In the genomic region with DNA sequence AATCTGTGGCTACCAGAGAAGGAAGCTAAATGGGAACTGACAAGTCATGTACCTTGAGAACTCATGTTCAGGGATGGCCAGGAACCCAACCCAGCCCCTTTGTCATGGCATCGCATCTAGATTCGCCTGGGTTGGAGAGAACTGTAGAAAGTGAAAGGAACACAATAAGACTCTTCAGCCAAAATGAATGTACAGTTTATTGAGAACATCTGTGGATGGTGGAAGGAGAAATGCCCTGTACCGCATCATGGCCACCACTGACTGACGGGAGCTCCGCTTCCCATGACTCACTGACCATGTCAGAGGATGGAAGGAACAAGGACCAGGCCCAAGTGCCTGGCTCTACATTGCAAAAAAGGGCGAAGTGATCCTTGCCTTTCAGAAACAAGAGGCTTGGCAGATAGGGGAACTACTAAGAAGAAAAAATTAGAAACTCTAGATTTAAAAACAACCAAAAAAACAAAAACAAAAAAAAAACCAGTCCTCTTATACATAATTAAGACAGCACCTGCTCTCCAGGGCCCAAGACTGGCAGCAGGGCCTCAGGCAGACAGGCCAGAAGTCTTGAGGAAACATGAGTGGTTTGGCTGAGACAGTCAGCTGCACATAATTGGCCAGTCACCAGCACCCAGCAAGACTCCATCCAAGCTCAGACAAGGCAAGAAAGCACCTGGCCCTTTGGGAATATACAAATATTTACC, we compare ENCODE assay signal across 10 mouse cellular contexts. TPM values are rescaled to one million over a fixed set of nuclear protein-coding genes. Genes with fewer than 3 reads are reported as not detected.
DNase-seq lines count a peak whose midpoint lies in the region; ATAC-seq and TF ChIP-seq lines count a peak whose summit lies in the region.
"Had no signal": no experiment of that assay in that cellular context is flagged by ENCODE, and none has a peak within 500 bp of the region (broad histone marks: within the 10 kb centered on the region; RNA-seq: fewer than 3 reads in every experiment).

No protein-coding gene starts in this region.

- TF ChIP-seq CTCF in lung, postnatal 0 days (IDR thresholded peaks at IDR 0.05), result no peak
- no peak for TF ChIP-seq CTCF in bone marrow macrophage, adult 2 months (IDR thresholded peaks at IDR 0.05; ENCODE audit: low read depth, low read length)
- no peak for TF ChIP-seq CTCF in liver, postnatal 0 days (IDR thresholded peaks at IDR 0.05; ENCODE audit: low read depth)

- no peak overlapping the region for H3K4me3 ChIP-seq in forebrain, embryonic 13.5 days
- H3K4me3 ChIP-seq in forebrain, embryonic 10.5 days, result no peak overlapping the region
- H3K4me3 ChIP-seq in lung, postnatal 0 days (ENCODE audit: low read depth, low read length), result no peak overlapping the region
- no peak overlapping the region for H3K4me3 ChIP-seq in bone marrow macrophage, adult 2 months (ENCODE audit: insufficient read depth, low read length)
- H3K4me3 ChIP-seq in liver, postnatal 0 days (ENCODE audit: low read depth, low read length), result no peak overlapping the region

- no peaks in the 10 kb centered on the region for H3K9me3 ChIP-seq in forebrain, embryonic 13.5 days (replicated peaks)
- H3K9me3 ChIP-seq in forebrain, embryonic 10.5 days, result no peaks in the 10 kb centered on the region
- no peaks in the 10 kb centered on the region for H3K9me3 ChIP-seq in lung, postnatal 0 days (ENCODE audit: low read length)
- H3K9me3 ChIP-seq in liver, postnatal 0 days (ENCODE audit: low read length), result no peaks in the 10 kb centered on the region
- H3K9me3 ChIP-seq: G1E had no signal

- no peak overlapping the region for H3K9ac ChIP-seq in forebrain, embryonic 13.5 days
- no peak overlapping the region for H3K9ac ChIP-seq in lung, postnatal 0 days (replicated peaks; ENCODE audit: low read depth)
- H3K9ac ChIP-seq in liver, postnatal 0 days (replicated peaks), result no peak overlapping the region

- DNase-seq in forebrain, embryonic 10.5 days (ENCODE audit: extremely low spot score, low spot score), result no peak
- no peak for DNase-seq in lung, postnatal 0 days (ENCODE audit: low spot score)
- DNase-seq in lung, postnatal 14 days, result no peak
- DNase-seq in liver, postnatal 0 days, result no peak
- no peak for DNase-seq in kidney, adult 9 months
- DNase-seq in spleen, adult 12 weeks (ENCODE audit: low spot score), result no peak
- DNase-seq: gastrocnemius, postnatal 10 days had no signal

- no peak overlapping the region for H3K4me2 ChIP-seq in forebrain, embryonic 13.5 days
- H3K4me2 ChIP-seq in lung, postnatal 0 days (replicated peaks; ENCODE audit: low read depth, low read length), result no peak overlapping the region
- H3K4me2 ChIP-seq in liver, postnatal 0 days (ENCODE audit: low read depth, low read length), result no peak overlapping the region

- peaks cover 61% of the 10 kb centered on the region for H3K36me3 ChIP-seq in forebrain, embryonic 13.5 days (ENCODE audit: poor library complexity, severe bottlenecking)
- peaks cover 84% of the 10 kb centered on the region for H3K36me3 ChIP-seq in forebrain, embryonic 10.5 days (replicated peaks)
- H3K36me3 ChIP-seq in lung, postnatal 0 days (ENCODE audit: insufficient read depth, low read length), result peaks cover 31% of the 10 kb centered on the region; the same call in 1 of the 2 replicates
- H3K36me3 ChIP-seq in liver, postnatal 0 days (replicated peaks; ENCODE audit: insufficient read depth, low read length), result peaks cover 65% of the 10 kb centered on the region

- ATAC-seq in forebrain, embryonic 13.5 days, result no peak
- ATAC-seq in lung, postnatal 0 days, result no peak
- no peak for ATAC-seq in liver, postnatal 0 days

- no peak for TF ChIP-seq EP300 in lung, postnatal 0 days (IDR thresholded peaks at IDR 0.05)
- TF ChIP-seq EP300 in liver, postnatal 0 days (IDR thresholded peaks at IDR 0.05; ENCODE audit: low read depth), result no peak

- no peaks in the 10 kb centered on the region for H3K27me3 ChIP-seq in forebrain, embryonic 13.5 days
- H3K27me3 ChIP-seq in forebrain, embryonic 10.5 days (ENCODE audit: poor library complexity, severe bottlenecking), result no peaks in the 10 kb centered on the region
- H3K27me3 ChIP-seq in lung, postnatal 0 days (replicated peaks; ENCODE audit: insufficient read depth, low read length), result no peaks in the 10 kb centered on the region
- H3K27me3 ChIP-seq in liver, postnatal 0 days (ENCODE audit: insufficient read depth, low read length), result no peaks in the 10 kb centered on the region

- WGBS in forebrain, embryonic 13.5 days, result 65% methylated on average over 6 of the region's 6 CpGs
- 70% methylated on average over 6 of the region's 6 CpGs for WGBS in forebrain, embryonic 10.5 days
- 62% methylated on average over 6 of the region's 6 CpGs for WGBS in lung, postnatal 0 days
- 72% methylated on average over 6 of the region's 6 CpGs for WGBS in liver, postnatal 0 days (ENCODE audit: insufficient replicate concordance)

- H3K4me1 ChIP-seq in forebrain, embryonic 13.5 days, result peaks cover 22% of the 10 kb centered on the region
- peaks cover 25% of the 10 kb centered on the region for H3K4me1 ChIP-seq in forebrain, embryonic 10.5 days
- no peaks in the 10 kb centered on the region; the same call in 1 of the 2 replicates for H3K4me1 ChIP-seq in lung, postnatal 0 days (ENCODE audit: insufficient read depth, low read depth, low read length)
- H3K4me1 ChIP-seq in bone marrow macrophage, adult 2 months (ENCODE audit: control insufficient read depth, insufficient read depth, low read length), result peaks cover 27% of the 10 kb centered on the region
- peaks cover 12% of the 10 kb centered on the region for H3K4me1 ChIP-seq in liver, postnatal 0 days (ENCODE audit: insufficient read depth)

- peak overlapping the region; percentile 48 for H3K27ac ChIP-seq in forebrain, embryonic 13.5 days
- no peak overlapping the region for H3K27ac ChIP-seq in forebrain, embryonic 10.5 days
- peak overlapping the region; percentile 1; the same call in 1 of the 2 replicates for H3K27ac ChIP-seq in lung, postnatal 0 days (ENCODE audit: low read length)
- H3K27ac ChIP-seq in bone marrow macrophage, adult 2 months (ENCODE audit: insufficient read depth, low read depth, low read length), result peak overlapping the region; percentile 22
- peak overlapping the region; percentile 58 for H3K27ac ChIP-seq in liver, postnatal 0 days (ENCODE audit: low read depth)

- no peak for TF ChIP-seq POLR2A in bone marrow macrophage, adult 2 months (IDR thresholded peaks at IDR 0.05; ENCODE audit: borderline replicate concordance, low read depth, low read length)

RNA-seq across cellular contexts. Expression of gene Rpl27a, which starts 4.9 kb away (rescaled TPM):
- polyA plus RNA-seq in forebrain, embryonic 13.5 days (2015; fragmentation: Nextera tagmentation; extraction: Ambion mirVana), result 106 TPM in 2 replicates
- polyA plus RNA-seq in forebrain, embryonic 10.5 days (2016; fragmentation: Nextera tagmentation; extraction: Ambion mirVana), result 133 and 134 TPM in 2 replicates
- polyA plus RNA-seq in lung, postnatal 0 days (2015; fragmentation: Nextera tagmentation; extraction: Ambion mirVana), result 108 and 110 TPM in 2 replicates
- 238 and 334 TPM in 2 replicates for polyA plus RNA-seq in bone marrow macrophage, adult 2 months (2012; ENCODE audit: insufficient read depth, insufficient read length, missing spikeins)
- polyA plus RNA-seq in liver, postnatal 0 days (2015; fragmentation: Nextera tagmentation; extraction: Ambion mirVana), result 83.1 and 84.4 TPM in 2 replicates

RNA-seq across cellular contexts. Expression of gene Trim66, which starts 16.0 kb away (rescaled TPM):
- polyA plus RNA-seq in forebrain, embryonic 13.5 days (2015; fragmentation: Nextera tagmentation; extraction: Ambion mirVana), result 0.34 and 0.46 TPM in 2 replicates
- polyA plus RNA-seq in forebrain, embryonic 10.5 days (2016; fragmentation: Nextera tagmentation; extraction: Ambion mirVana), result 0.06 and 0.09 TPM in 2 replicates
- polyA plus RNA-seq in lung, postnatal 0 days (2015; fragmentation: Nextera tagmentation; extraction: Ambion mirVana), result 0.04 TPM in 2 replicates
- not detected in 2 replicates for polyA plus RNA-seq in bone marrow macrophage, adult 2 months (2012; ENCODE audit: insufficient read depth, insufficient read length, missing spikeins)
- polyA plus RNA-seq in liver, postnatal 0 days (2015; fragmentation: Nextera tagmentation; extraction: Ambion mirVana), result 0.02 TPM in 1 of 2 replicates, not detected in the other
